Mouse (Mus musculus): ENCODE measurements around the gene Col19a1.
"Not testable (repeated sequence)": the region's sequence is repeated elsewhere in the genome, so short reads cannot be mapped to it uniquely, and the experiment has no call there.

Gene Col19a1

GRCm38 (mm10) chr1:24587141-24587541 is at the start of gene Col19a1:
Gene Col19a1 (minus strand): TSS chr1:24587472.
- DNase-seq (ENCODE audit: low spot score in 2 of 2): peak; percentile 7 to 15

GRCm38 (mm10) chr1:24633553-24634132 is 46.4 kb upstream of the Col19a1 start:
- no peak for DNase-seq (ENCODE audit: low spot score in 2 of 2)

DNA sequence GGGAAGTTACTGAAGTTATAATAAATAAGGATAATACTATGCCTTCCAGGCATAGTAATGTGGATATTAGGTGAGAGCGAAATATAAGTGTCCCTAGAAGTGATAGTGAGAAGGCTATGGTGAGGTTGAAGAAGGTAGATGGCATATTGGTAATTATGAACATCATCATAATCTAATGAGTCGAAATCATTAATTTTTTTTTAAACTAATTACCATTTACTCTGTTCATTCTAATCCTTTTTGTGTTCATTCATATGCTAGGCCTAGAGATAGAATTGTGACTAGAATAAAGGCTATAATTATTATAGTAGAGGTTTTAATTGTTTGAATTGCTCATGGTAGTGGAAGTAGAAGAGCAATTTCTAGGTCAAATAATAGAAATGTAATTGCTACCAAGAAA is 25.3 kb upstream of the Col19a1 start:
- DNase-seq (ENCODE audit: low spot score in 2 of 2): not testable (repeated sequence)

GRCm38 (mm10) chr1:24595096-24595495 is 7.8 kb upstream of the Col19a1 start:
- no peak for DNase-seq (ENCODE audit: low spot score in 2 of 2)

DNA sequence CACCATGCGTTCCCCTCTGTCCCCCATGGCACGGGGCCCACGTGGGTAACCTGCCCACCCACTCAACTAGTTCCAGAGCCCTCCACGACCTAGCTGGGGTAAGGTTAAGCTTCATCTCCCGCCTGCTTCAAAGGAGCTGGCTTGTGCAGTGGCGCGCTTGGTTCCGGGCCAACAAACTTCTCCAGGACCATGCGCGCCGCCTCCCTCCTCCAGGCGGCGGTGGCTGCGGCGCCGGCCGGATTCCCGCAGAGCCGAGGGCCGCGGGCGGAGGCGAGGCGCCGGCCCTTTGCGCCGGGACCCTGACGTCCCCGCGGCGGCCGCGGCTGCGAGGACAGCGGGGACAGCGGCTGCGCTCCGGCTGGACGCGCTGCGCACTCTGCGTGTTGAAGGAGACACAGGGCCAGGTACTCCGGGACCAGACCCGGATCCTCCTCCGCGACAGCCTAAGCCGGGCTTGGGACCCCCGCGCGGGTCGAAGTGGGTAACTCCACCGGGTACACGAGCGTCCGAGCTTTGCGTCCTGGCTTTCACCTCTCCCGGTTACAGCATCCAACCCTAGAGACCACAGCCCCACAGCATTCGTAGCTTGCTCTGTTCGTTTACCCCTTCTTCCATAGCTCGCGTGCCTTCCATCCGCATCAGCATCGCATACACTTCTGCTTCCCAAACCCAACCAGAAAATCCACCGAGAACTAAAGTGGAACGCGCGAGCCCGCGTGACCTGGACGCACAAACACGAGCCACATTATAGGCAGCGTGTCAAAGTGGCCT is 717 bp downstream of the Col19a1 start:
- DNase-seq (ENCODE audit: low spot score in 2 of 2): peak; percentile 11 to 37

- no peak for DNase-seq (ENCODE audit: low spot score in 2 of 2)
These were observed 14.7 kb downstream of the Col19a1 start for GRCm38 (mm10) chr1:24572602-24573001.

- no peak for DNase-seq (ENCODE audit: low spot score in 2 of 2)
These were observed 23.2 kb downstream of the Col19a1 start for GRCm38 (mm10) chr1:24564113-24564512.

- DNase-seq (ENCODE audit: low spot score in 2 of 2): no peak
These were observed 29.3 kb downstream of the Col19a1 start for GRCm38 (mm10) chr1:24558005-24558404.

- no peak for DNase-seq (ENCODE audit: low spot score in 2 of 2)
These were observed 33.8 kb downstream of the Col19a1 start for GRCm38 (mm10) chr1:24553462-24553861.

DNA sequence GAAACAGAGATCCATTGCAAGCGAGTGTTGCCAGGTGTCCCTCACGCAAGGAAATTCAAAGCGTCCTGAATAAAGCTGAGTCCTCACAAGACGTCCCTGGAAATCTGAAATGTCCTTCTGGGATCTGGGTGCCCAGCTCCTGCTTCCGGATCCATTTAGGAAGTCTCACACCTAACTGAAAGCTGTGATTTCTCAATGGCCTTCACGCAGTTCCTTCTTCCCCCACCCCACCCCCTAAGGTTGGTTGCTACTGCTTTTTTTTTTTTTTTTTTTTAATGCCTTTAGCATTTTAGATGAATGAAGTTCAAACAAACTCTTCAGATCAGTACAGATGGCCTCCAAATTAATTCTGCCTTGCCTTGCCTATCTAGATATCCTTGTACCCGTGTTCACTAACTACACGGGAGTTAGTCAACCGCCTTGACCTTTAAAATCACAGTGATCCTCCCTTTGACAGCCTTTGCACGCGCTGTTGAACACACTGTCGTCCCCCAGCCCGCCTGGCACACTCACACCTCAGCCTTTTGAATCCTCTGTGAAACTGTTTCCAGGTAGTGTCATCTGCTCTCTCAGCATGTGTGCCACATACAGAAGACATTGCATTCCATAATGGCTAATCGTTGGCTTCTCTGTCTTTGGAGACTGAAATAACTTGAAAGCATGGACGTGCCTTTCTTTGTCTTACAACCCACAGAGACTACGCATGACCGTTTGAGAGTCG is 36.6 kb downstream of the Col19a1 start:
- no peak for DNase-seq (ENCODE audit: low spot score in 2 of 2)

GRCm38 (mm10) chr1:24550031-24550430 is 37.2 kb downstream of the Col19a1 start:
- DNase-seq (ENCODE audit: low spot score in 2 of 2): no peak

GRCm38 (mm10) chr1:24549050-24549449 is 38.2 kb downstream of the Col19a1 start:
- no peak for DNase-seq (ENCODE audit: low spot score in 2 of 2)

DNA sequence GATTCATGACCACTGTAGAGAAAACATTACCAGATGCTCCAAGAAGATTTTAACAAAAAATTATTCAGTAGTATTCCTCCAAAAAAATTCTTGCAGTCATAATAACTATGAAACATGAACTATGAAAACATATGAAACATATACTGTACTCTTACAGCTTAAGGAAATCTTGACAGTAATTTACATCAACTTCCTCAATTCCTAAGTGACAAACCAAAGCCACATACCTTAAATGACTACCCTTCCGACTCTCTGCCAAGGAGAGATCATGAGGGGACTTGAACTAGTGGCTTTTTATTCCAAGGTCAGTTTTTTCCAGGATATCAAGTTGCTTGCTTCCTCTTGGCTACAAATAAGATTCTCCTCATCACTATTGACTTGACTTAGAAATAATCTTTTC is 39.7 kb downstream of the Col19a1 start:
- no peak for DNase-seq (ENCODE audit: low spot score in 2 of 2)

DNA sequence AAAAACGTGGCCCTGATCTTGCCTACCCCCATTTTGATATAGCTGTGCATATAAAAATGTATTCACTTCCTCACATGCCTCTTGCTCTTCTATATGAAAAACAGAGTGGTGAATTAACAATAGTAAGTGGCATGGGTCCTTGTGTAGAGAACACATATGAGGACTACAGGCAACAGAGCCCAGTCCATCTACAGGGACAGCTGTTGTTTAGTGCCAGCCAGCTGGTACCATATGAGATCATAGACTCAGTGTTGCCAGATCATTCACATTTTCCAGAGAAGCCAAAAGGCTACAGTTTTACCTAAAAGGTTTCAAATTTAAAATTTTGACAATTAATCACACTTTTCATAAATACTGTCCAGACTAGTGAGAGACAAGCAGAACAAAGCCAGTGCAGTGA is 47.4 kb downstream of the Col19a1 start:
- no peak for DNase-seq (ENCODE audit: low spot score in 2 of 2)

GRCm38 (mm10) chr1:24527194-24527593 is 60.1 kb downstream of the Col19a1 start:
- DNase-seq (ENCODE audit: low spot score in 2 of 2): no peak

DNA sequence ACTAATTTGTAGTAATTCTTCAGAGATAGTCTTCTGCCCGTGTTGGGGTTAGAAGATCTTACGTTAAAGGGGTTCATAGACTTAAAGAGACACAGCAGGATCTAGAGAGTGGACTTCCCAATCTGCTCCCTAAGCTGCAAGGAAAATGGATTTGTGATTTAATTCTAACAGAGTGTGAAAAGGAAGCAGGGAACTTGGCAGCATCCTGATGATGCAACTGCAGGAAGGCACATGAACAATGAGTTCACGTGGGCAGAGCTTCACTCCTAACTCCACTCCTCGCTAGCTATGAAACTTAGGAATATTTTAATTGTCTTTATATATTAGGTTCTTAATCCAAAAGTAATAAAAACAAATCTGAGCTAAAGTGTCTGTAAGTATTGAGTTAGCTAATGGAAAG is 69.8 kb downstream of the Col19a1 start:
- no peak for DNase-seq (ENCODE audit: low spot score in 2 of 2)

GRCm38 (mm10) chr1:24515341-24515740 is 71.9 kb downstream of the Col19a1 start:
- DNase-seq (ENCODE audit: low spot score in 2 of 2): no peak

DNA sequence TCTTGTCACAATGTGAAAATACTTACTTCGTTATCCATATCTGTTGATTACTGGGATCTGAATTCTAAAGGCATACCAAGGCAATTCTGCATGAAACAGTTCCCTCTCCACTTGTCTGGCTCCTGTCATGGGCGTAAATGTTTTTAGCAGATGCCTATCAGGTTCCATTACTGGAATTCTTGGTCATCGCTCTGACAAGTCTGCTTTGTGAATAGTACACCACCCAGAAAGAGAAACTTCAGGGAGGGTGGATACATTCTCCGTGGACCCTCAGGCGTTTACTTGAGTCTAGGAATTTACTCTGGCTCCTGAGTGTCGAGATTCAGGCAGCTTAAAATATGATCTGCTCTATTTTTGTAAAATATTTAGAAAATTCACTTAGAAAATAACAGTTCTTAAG is 75.7 kb downstream of the Col19a1 start:
- DNase-seq (ENCODE audit: low spot score in 2 of 2): no peak

GRCm38 (mm10) chr1:24495400-24495799 is 91.9 kb downstream of the Col19a1 start:
- DNase-seq (ENCODE audit: low spot score in 2 of 2): no peak

DNA sequence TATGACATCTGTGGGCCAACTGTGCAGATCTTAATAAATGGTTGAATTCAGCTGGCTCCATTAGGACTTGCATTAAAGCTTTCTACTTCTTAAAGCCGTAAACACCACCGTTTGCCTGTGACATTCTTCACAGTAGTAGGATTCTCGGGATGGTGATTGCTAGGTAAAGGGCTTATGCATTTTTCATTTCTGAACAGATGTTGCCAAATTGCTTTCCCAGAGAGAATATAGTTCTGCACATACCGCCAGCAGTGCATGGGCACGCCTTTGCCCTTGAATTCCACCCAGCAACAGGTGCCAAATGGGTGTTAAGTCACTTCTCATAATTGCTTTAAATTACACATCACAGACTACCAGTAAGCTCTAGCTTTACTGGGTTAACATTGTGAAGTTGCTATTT is 103.1 kb downstream of the Col19a1 start:
- no peak for DNase-seq (ENCODE audit: low spot score in 2 of 2)

- DNase-seq (ENCODE audit: low spot score in 2 of 2): no peak
These were observed 116.1 kb downstream of the Col19a1 start for GRCm38 (mm10) chr1:24471096-24471710.

DNA sequence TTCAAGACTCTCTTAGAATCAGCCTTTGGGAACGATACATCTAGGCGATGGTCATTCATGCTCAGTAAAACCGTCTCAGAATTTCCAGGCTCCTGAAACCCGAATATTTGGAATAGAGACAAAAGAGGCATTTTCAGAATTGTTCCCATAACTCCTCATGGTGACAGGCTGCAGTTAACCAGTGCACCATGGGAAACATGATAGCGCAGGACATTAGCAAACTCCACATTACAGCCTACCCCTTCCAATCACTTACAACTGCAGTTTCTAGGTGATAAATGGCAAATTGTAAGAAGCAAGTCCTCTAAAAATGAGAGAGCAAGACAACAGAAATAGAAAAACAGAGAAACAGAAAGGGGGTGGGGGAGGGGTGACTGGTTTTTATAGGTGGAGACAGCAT is 116.6 kb downstream of the Col19a1 start:
- no peak for DNase-seq (ENCODE audit: low spot score in 2 of 2)
